Mouse (Mus musculus): Measurements from ENCODE around the gene Kcnh7.

- no peak for TF ChIP-seq CTCF (IDR thresholded peaks at IDR 0.05; ENCODE audit: control insufficient read depth, insufficient read depth, insufficient read length)
- TF ChIP-seq MAX (IDR thresholded peaks at IDR 0.05): no peak
- no peak for TF ChIP-seq CEBPB (IDR thresholded peaks at IDR 0.05; ENCODE audit: low read depth)
- no peak for TF ChIP-seq USF1 (IDR thresholded peaks at IDR 0.05; ENCODE audit: low read depth)
- no peak for TF ChIP-seq MYOG (IDR thresholded peaks at IDR 0.05; ENCODE audit: control insufficient read depth, extremely low read depth, insufficient read length)
Observed at GRCm38 (mm10) chr2:62988616-62989015, 195.5 kb downstream of the Kcnh7 start.

All from C2C12 (cell line).